Mouse (Mus musculus): ENCODE measurements around the gene Rpl35a. TPM values are rescaled to one million over a fixed set of nuclear protein-coding genes. Genes with fewer than 3 reads are reported as not detected.

Rpl35a gene
- polyA plus RNA-seq, 1 experiment from 2014 or later, result 1,181 TPM

DNA sequence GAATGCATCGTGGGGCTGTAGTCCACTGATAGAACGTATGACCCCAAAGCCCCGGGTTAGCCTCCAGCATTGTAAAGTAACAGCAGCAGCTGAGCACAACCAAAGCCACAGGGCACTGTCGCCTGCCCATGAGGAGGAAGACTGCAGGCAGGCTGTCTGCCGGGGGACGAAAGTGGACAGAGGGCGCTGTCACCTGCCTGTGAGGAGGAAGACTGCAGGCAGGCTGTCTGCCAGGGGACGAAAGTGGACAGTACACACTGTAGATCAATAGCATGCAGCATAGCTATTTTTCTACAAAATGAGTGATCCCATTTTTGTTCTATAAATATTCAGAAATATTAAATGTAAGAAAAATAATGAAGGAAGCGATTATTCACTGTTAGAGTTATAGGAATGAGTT lies 8.4 kb downstream of the Rpl35a start:
- H3K27ac ChIP-seq, result no peak overlapping the region
- peaks cover 4% of the 10 kb centered on the region; the same call in 1 of the 2 replicates for H3K4me1 ChIP-seq (replicated peaks; ENCODE audit: insufficient read depth, low read length)
- H3K4me3 ChIP-seq (replicated peaks; ENCODE audit: low read depth, low read length), result no peak overlapping the region
- 76% methylated on average over 9 of the region's 9 CpGs for WGBS
- H3K9me3 ChIP-seq (replicated peaks; ENCODE audit: low read length), result no peaks in the 10 kb centered on the region
- no peak overlapping the region for H3K9ac ChIP-seq (ENCODE audit: low read depth, low read length)
- no peak for DNase-seq (ENCODE audit: low spot score)
- ATAC-seq (replicated peaks; ENCODE audit: low FRiP score, low read depth), result no peak
- peaks cover 10% of the 10 kb centered on the region; the same call in 1 of the 2 replicates for H3K36me3 ChIP-seq (ENCODE audit: insufficient read depth, low read length)
- H3K27me3 ChIP-seq (ENCODE audit: insufficient read depth, low read length), result no peaks in the 10 kb centered on the region
- H3K4me2 ChIP-seq (ENCODE audit: low read length), result no peak overlapping the region
- TF ChIP-seq CTCF (IDR thresholded peaks at IDR 0.05; ENCODE audit: low read depth), result peak; percentile 28; the same call in 1 of the 2 replicates

DNA sequence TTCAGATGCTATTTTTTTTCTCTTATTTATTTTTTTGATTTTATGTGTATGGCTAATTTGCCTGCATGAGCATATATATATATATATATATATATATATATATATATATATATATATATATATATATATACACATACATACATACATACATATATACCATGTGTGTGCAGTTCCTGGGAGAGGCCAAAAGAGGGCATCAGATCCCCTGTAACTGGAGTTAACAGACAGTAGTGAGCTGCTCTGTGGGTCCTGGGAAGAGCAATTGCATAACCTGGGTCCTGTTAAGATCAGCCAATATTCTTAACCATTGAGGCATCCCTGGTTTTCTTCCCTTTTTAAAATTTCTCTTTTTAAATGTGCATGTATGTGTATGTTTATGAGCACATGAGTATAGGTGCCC lies 14.7 kb downstream of the Rpl35a start:
- no peak; the same call in 1 of the 2 replicates for TF ChIP-seq CTCF (IDR thresholded peaks at IDR 0.05; ENCODE audit: low read depth)
- DNase-seq (ENCODE audit: low spot score) (no peak), ATAC-seq (replicated peaks; ENCODE audit: low FRiP score, low read depth) (no peak)
- Histone ChIP-seq H3K4me2 (ENCODE audit: low read length) (no peak overlapping the region), H3K27ac (no peak overlapping the region), H3K36me3 (ENCODE audit: insufficient read depth, low read length) (0 out of 2 replicates have a peak, but pooled peaks cover 3% of the 10 kb centered on the region), H3K4me3 (replicated peaks; ENCODE audit: low read depth, low read length) (no peak overlapping the region), H3K27me3 (ENCODE audit: insufficient read depth, low read length) (no peaks in the 10 kb centered on the region), H3K9ac (ENCODE audit: low read depth, low read length) (no peak overlapping the region), H3K9me3 (replicated peaks; ENCODE audit: low read length) (no peaks in the 10 kb centered on the region), H3K4me1 (replicated peaks; ENCODE audit: insufficient read depth, low read length) (no peaks in the 10 kb centered on the region)

DNA sequence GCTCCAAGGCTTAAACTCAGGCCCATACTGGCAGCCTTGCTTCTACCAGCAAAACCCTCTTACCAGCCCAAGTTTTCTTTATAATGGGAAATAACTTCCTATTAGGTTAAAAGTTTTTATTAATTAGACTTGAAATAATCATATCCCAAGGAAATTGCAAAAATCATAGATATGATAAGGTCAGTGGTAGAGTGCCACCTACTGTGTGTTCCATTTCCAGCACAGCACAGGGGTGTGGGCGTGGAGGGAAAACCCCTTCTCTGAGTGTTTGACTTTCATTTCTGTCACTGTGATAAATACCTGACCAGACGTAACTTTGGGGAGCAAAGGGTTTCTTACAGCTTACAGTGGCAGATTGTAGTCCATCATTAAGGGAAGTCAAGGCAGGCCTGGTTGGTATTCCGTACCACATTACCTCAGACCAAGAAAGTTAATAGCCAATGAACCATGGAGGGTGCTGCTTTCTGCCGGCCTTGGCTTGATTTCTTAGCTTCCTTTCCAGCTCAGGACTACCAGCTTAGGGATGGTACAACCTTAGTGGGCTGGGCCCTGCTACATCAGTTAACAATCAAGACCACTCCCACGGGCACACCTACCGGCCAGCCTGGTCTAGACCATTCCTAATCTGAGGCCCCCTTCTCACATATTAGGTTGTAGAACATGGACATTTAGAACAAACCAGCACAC lies 16.8 kb downstream of the Rpl35a start:
- no peak for DNase-seq (ENCODE audit: low spot score)
- WGBS, result 60% methylated on average over 6 of the region's 6 CpGs
- no peaks in the 10 kb centered on the region for H3K27me3 ChIP-seq (ENCODE audit: insufficient read depth, low read length)

DNA sequence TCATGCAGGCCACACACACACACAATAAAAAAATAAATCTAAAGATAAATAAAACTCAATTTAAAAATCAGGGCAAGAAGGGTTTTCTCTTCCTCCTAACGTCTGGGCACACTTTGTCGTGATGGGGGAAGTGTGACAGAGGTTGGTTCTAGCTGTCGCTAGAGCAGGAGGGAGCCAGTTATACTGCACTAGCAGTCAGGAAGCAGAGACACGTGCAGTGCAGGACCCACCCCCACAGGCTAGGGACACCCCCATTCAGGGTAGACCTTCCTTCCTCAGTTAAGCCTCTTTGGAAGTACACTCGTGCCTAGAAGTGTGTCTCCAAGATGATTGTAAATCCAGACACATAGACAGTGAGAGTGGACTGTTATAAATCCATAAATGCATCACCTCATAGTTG lies 18.7 kb downstream of the Rpl35a start:
- DNase-seq (ENCODE audit: low spot score) (no peak), ATAC-seq (replicated peaks; ENCODE audit: low FRiP score, low read depth) (no peak)
- Histone ChIP-seq H3K9ac (ENCODE audit: low read depth, low read length) (no peak overlapping the region), H3K36me3 (ENCODE audit: insufficient read depth, low read length) (no peaks in the 10 kb centered on the region), H3K9me3 (replicated peaks; ENCODE audit: low read length) (no peaks in the 10 kb centered on the region), H3K27ac (no peak overlapping the region), H3K27me3 (ENCODE audit: insufficient read depth, low read length) (no peaks in the 10 kb centered on the region), H3K4me3 (replicated peaks; ENCODE audit: low read depth, low read length) (no peak overlapping the region), H3K4me2 (ENCODE audit: low read length) (no peak overlapping the region), H3K4me1 (replicated peaks; ENCODE audit: insufficient read depth, low read length) (no peaks in the 10 kb centered on the region)
- WGBS, result 69% methylated on average over 5 of the region's 5 CpGs
- TF ChIP-seq CTCF (IDR thresholded peaks at IDR 0.05; ENCODE audit: low read depth), result no peak

More for the DNA sequence above, 16.8 kb downstream of the Rpl35a start:
- Histone ChIP-seq H3K4me1 (replicated peaks; ENCODE audit: insufficient read depth, low read length) (no peaks in the 10 kb centered on the region), H3K36me3 (ENCODE audit: insufficient read depth, low read length) (no peaks in the 10 kb centered on the region), H3K4me3 (replicated peaks; ENCODE audit: low read depth, low read length) (no peak overlapping the region), H3K9me3 (replicated peaks; ENCODE audit: low read length) (no peaks in the 10 kb centered on the region), H3K27ac (no peak overlapping the region), H3K4me2 (ENCODE audit: low read length) (no peak overlapping the region), H3K9ac (ENCODE audit: low read depth, low read length) (no peak overlapping the region)
- ATAC-seq (replicated peaks; ENCODE audit: low FRiP score, low read depth), result peak; percentile 69
- TF ChIP-seq CTCF (IDR thresholded peaks at IDR 0.05; ENCODE audit: low read depth), result no peak

DNA sequence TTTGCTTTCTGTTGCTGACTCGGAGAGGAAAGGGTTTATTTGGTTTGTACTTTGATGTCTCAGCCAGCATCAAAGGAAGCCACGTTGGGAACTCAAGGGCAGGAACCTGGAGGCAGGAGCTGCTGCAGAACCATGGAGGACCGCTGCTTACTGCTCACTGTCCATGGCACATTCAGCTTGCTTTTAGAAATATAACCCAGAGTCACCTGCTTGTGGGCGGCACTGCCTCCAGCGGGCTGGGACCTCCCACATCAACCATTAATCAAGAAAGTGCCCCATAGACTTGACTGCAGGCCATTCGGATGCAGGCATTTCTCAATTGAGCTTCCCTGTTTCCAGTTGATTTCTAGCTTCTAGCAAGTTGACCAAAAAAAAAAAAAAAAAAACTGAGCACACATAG lies 19.8 kb downstream of the Rpl35a start:
- Histone ChIP-seq H3K4me3 (replicated peaks; ENCODE audit: low read depth, low read length) (no peak overlapping the region), H3K4me1 (replicated peaks; ENCODE audit: insufficient read depth, low read length) (no peaks in the 10 kb centered on the region), H3K9me3 (replicated peaks; ENCODE audit: low read length) (no peaks in the 10 kb centered on the region), H3K4me2 (ENCODE audit: low read length) (no peak overlapping the region), H3K36me3 (ENCODE audit: insufficient read depth, low read length) (no peaks in the 10 kb centered on the region), H3K9ac (ENCODE audit: low read depth, low read length) (no peak overlapping the region), H3K27me3 (ENCODE audit: insufficient read depth, low read length) (no peaks in the 10 kb centered on the region), H3K27ac (no peak overlapping the region)
- 30% methylated on average over 6 of the region's 6 CpGs for WGBS
- DNase-seq (ENCODE audit: low spot score) (peak; percentile 26), ATAC-seq (replicated peaks; ENCODE audit: low FRiP score, low read depth) (no peak; the same call in 1 of the 2 replicates)
- no peak for TF ChIP-seq CTCF (IDR thresholded peaks at IDR 0.05; ENCODE audit: low read depth)

DNA sequence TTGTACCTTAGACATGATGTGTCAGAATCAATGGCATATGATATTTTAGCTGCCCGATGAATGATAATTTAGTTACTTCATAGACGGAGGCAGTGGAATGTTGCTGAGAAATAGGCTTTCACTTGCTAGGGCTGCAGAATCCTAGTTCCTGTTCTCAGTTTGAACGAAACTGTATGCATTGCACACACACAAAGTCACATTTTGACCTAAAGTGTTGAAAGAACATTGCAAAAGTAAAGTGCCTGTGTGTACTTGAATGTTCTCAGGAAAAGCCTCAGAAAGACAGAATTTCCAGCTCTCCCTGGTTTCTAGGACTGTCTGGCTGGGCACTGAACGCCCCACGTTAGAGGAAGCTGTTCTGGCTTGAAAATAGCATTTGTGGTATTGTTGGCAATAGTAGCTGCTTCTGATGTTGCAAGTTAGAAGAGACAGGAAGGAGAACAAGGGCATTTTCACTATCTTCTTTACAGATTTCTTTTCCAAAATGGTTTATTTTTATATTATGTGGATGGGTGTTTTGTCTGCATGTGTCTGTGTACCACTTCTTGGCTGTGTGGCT lies 20.9 kb downstream of the Rpl35a start:
- DNase-seq (ENCODE audit: low spot score), result no peak
- TF ChIP-seq CTCF (IDR thresholded peaks at IDR 0.05; ENCODE audit: low read depth), result no peak
- WGBS, result 92% methylated on average over 5 of the region's 5 CpGs

More for the DNA sequence above, 20.9 kb downstream of the Rpl35a start:
- H3K9ac ChIP-seq (ENCODE audit: low read depth, low read length), result no peak overlapping the region
- no peaks in the 10 kb centered on the region for H3K36me3 ChIP-seq (ENCODE audit: insufficient read depth, low read length)
- no peaks in the 10 kb centered on the region for H3K4me1 ChIP-seq (replicated peaks; ENCODE audit: insufficient read depth, low read length)
- no peak overlapping the region for H3K27ac ChIP-seq
- ATAC-seq (replicated peaks; ENCODE audit: low FRiP score, low read depth), result no peak
- H3K9me3 ChIP-seq (replicated peaks; ENCODE audit: low read length), result no peaks in the 10 kb centered on the region
- H3K27me3 ChIP-seq (ENCODE audit: insufficient read depth, low read length), result no peaks in the 10 kb centered on the region
- H3K4me2 ChIP-seq (ENCODE audit: low read length), result no peak overlapping the region
- no peak overlapping the region for H3K4me3 ChIP-seq (replicated peaks; ENCODE audit: low read depth, low read length)

Data from kidney, postnatal 0 days (tissue).